Mouse (Mus musculus) layer of hippocampus, adult 8-10 months (tissue): Measurements from ENCODE around the gene Tepsin. TPM values are rescaled to one million over a fixed set of nuclear protein-coding genes. Genes with fewer than 3 reads are reported as not detected.

Source experiments
- DNase-seq, 2 experiments: peaks; one replicate each; pipeline ENCODE4 v3.0.0; 2022; ENCODE audit warnings: low spot score in 2 of 2
- total RNA-seq, 4 experiments: library from RNA; stranded (reverse); gene quantifications; 2 replicates each; pipeline ENCODE4 v1.2.4; 2022

The Tepsin gene
- total RNA-seq, 4 experiments from 2014 or later = 17.7 to 18.2 (median 18.0) TPM

DNA sequence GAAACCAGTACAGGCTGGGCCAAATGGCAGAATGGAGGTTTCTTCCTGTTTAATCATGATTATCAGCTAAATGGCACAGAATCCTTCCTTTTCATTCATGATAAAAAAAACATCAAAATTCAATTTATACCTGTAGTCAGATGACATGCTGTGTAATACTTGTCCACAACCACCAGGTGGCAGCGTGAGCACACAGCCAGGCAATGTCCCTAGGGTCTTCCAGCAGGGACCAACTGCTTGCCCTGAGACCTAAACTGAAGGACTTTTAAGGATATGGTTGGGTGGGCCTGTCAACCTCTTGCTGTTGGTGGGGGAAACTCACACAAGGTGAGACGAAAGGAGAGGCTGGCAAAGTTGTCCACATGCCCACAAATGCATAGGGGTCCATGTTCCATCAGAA, 12.5 kb upstream of the Tepsin start:
- no peak for DNase-seq

DNA sequence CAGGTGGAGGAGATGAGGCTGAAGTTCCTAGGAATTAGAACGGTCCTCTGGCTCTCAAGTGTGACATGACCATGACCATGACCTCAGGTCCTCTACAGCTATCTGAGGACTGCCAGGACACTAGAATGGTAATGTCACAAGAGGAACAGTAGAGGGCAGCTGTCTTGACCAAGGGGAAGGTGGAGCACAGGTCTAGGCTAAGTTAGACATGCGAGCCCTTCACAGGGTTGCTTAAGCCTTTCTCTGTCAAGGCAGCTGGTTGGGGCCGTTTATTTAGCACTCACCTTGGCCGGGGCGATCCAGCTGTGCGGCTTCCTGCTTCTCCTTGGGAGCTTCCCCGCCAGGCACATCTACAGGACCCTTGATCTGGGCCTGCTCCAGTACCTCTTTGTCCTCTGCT, 12.0 kb upstream of the Tepsin start:
- DNase-seq = no peak

DNA sequence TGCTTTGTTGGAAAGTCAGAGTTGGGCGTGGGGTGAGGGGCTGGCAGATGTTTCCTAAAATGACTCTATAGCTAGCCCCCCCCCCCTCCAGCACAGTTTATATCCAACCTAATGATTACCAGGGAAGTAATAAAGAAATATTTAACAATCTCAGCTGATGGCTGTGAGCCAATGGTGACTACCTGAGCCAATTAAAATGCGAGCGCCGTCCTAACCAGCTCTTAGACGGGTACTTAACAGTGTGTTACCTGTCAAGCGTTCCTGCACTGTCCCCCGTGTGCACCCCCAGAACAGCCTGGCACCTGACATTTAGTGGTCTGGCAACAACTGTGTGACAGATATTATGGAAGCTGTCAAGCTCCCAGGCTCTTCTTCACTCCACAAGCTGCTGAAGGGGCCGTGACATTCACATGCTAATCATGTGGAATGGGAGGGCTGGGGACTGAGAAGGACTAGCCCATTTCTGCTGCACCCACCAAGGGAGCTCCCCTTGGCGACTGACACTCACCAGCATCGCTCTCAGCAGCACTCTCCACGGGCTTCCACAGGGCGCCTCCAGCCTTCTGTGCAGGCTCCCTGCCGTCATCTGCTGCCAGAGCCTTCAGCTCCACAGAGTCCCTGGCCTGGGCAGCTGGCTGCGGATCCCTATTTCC, 11.2 kb upstream of the Tepsin start:
- no peak for DNase-seq

DNA sequence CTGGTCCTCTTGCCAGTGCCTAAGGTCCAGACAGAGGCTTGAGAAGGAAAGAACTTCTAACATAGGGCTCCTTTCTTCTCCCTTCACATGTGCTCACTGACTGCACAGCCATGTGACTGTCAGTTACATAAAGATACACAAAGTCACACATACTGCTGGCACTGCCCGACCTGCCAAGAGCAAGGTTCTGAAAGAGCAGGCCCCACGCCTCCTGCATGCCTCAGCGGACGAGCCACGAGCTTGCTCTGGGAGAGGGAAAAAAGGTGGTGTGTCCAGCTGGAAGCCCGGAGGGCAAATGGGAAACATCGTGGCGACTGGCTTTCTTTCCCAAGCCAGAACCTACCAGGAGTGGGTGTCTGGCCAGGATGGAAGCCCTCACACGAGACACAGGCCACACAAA, 9.3 kb upstream of the Tepsin start:
- DNase-seq = no peak

DNA sequence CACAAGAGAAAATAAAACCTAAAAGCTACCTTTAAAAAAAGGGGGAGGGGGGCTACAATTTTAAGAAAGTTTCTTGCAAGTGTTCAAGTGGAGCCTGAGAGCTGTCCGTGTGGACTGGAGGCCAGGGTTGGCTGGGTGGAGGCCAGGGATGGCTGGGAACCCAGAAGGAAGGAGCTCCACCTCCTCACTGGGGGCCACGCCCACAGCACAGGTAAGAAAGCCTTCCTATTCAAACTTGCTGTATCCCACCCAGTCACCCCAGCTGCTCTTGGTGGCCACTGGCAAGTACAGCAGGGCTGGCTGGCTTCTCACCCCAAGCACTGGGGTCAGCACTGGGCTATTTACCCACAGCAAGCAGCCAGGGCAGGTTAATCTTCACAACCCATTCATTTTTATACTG, 8.5 kb upstream of the Tepsin start:
- DNase-seq = no peak

DNA sequence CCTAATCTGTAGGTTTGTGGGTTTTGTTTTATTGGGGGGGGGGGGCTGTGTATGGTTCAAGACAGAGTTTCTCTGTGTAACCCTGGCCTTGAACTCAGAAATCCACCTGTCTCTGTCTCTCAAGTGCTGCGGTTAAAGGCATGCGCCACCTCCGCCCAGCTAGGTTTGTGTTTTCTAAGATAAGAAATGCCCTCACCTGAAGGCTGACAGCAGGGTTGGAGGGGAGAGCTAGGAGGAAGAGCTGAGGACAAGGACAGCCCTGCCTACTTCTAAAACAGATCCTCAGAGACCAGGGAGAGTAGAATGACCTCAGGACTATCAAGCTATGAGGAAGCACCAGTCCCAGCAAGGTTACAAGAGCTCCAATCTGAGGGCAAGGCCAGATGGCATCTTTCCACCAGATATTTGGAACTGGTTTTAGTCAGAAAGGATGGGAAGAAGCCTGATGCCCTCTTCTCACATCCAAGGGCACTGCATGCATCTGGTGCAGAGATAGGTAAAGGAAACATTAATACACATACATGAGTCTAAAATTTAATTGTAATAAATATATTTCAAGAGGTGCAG, 5.0 kb upstream of the Tepsin start:
- DNase-seq = no peak

DNA sequence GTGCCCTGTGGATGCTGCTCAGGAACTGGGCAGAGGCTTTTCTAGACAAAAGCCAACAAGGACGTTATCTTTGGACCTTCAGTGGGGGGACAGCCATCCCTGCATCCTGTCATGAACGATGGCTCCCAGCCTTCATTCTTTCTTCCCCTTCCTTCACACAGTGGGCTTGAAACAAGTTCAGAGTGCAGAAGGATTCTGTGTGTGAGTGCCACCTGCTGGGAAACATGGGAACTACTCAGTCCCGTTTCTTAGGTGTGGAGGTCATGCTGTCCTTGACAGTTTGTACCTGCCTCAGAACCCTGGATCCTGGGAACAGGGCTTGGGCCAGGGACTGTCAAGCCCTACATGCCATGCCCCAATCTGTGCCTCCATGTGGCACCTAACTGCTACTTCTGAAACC, 2.5 kb upstream of the Tepsin start:
- peak in 1 of 2 experiments; percentile 78 for DNase-seq

DNA sequence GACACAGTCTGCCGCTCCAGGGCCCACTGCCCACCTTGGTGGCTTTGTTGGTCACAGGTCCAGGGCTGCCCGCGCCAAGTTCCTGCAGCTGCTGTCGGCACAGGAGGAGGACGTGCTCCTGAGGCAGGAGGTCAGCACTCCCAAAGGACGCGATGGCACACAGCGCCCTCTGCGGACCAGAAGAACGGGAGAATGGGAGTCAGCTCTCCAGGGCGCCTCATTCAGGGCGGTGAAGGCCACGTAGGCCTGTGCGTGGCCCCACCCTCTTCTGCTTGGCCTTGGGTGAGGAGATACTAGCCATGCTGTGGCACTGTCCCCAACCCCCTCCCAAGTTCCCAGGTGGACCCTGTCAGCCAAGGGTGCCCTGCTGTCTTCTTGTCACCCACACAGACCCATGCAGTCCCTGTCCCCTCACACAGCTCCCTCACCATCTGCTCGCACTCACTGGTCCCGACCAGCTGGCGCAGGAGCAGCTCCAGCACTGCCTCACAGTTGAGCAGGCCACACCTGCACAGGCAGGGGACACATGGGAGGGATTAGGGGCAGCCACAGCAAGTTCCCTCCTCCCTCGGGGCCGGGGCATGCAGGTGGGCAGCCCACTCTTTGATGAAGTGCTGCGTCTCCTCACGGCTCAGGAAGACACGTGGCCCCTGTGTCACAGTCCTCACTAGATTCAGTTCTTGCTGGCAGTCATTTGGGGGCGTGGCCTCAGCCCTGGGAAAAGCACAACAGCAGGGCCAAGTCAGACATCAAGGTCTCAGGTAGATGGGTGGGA, 5.5 kb downstream of the Tepsin start:
- no peak for DNase-seq

DNA sequence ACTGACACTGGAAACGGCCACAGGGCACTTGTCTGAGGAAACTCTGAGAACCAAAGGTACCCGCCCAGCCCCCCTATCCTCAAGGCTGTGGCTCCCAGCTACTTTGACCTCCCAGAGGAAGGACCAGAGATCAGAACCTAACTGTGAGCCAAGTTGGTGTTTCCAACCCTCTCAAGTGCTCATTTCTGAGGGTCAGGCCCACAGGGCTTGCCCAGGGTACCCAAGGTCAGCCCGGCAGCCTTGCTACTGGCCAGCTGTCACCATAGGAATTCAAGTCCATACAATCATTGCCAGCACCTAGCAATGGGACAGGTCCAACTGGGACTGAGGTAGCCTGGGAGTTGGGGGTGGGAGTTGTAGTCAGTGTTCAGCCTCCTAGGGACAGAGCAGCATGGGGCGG, 7.9 kb downstream of the Tepsin start:
- no peak for DNase-seq

DNA sequence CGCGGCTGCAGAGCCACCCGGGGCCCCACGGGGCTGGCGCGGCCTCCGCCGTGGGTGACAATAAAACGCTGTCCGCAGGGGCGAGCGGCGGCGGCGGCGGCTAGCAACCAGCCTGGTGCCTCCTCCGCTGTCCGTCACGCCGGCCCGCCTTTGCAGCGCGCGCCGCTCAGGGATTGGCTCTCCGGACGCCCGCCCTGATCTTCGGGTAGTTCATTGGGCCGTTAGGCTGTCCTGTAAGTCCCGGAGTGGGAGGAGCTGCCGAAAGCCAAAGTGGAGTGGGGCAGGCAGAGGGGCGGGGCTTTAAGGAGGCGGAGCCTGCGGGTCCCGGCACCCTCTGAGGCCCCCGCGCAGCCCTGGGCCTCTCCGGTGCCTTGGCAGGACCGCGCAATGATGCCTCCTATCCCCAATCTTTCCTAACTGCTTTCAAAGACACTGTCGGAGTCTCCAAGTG, 11.8 kb downstream of the Tepsin start, which contains the start of gene Cep131:
Cep131 (minus strand) TSS at position 126 of the 451 bp plus-strand sequence.
- peak; percentile 97 for DNase-seq

DNA sequence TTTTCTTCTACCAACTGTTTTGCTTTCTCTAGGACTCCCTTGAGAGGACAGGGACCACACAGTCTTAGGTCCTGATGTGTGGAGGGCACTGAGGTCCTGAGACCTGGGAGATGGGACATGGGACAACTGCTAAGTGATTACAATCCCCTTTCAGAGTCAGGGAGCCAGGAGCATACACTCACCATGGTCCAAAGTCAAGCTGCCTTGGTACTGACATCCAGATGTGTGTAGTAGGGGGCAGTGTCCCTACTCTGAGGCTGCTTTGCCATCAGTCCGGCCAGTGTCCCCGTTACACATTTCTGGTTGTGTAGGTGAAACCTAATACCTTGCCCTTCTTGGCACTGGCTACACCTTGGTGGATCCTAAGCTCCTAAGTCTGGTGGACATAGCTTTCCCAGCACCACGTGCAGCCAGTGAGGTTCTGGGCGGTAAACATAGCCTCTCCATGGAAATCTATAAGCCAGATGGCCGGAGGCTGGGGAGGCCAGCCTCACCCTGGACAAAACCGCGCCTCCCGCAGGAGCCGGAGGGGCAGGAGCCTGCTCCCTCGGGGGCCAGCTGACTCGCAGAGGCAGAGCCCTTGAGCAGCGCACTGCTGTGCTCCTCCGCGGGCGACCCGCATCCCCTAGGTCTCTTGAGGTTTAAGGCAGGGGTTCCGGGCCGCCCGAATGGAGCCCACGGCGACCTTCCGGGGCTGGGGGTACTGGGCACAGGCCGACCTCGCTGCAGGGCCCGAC, 12.5 kb downstream of the Tepsin start:
- DNase-seq = no peak

DNA sequence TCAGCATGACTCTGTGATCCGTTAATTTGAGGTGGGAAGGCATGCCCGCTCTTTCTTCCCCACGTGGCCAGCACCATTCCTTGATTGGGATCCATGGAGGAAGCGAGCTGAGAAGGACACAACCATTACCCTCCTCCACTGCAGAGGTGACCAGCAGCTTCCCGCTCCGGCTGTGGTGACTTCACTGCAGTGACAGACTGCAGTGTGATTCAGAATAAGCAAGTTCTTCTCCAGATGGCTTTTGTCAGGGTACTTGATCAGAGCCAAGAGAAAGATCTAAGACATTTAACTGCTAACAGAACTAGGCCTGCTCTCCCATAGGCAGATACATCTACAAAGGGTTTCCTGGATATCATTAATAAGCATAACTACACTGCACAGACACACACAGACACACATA, 18.2 kb downstream of the Tepsin start:
- no peak for DNase-seq

DNA sequence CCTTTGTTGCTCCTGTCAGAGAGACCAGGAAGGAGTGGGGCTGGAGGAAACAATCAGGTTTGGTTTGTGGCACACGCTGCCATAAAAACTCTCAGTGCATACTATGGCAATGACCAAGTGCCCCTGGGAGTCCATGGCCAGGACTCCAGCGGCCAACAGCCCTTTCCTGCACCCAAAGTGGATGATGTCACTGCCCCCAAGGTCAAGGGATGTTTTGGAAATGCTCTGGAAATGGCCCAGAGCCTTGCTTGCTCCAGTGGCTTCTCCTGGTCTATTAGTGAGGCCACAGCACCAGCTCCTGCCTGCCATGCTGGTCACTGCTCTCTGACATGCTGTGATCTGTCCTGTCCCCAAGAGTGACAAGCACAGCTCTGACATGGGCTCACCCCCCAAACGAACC, 22.3 kb downstream of the Tepsin start:
- DNase-seq = no peak

DNA sequence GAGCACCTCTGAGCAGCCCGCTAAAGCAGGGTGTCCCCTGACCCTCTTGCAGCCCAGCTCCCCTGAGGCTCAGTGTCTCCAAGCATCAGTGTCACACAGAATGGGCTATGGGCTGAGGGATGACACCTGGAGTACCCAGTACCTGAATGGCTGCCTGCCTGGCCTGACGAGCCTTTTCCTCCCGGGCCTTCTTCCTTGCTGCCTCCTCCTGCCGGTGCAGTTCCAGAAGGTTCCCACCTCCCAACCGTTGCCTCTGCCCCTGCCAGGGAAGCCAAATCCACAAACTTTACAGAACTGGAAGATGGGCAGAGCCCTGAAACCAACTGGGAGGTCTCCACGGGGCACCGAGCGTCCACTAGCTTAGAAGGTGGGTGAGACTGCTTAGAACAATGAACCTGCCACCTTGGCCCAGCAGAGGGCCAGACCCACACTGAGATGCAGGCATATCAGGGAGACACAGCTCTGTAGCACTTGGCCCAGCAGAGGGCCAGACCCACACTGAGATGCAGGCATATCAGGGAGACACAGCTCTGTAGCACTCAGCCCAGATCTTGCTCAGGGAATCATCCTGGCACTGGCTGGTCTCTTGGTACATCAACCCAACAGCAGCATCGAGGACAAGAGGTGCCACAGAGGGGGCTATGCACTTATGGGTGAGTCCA, 25.4 kb downstream of the Tepsin start:
- DNase-seq = no peak

DNA sequence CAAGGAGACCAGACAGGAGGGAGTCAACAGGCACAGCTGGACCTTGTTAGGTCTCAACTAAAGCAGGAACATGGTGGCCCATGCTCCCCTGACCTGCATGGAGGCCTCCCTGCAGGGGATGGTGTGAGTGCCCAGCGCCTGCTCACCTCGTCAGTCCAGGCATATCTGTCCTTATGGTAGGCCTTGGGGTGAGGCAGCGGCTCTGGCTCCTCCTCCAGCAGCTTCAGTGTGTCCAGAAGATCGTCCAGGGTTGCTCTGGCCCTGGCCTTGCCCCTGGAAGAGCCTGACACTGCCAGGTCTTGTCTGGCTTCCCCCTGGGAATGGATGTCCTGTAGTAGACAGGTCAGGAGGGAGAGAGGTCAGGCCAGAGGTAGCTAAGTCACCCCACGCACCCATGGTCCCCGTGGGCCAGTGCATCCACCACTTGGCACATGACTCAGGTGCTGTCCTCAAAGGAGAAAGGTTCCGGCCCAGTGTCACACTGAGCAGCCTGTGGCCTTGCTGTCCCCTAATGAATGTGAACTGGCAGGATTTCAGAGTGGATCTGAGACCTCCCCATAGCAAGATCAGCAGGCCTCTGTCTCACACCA, 26.7 kb downstream of the Tepsin start:
- no peak for DNase-seq

DNA sequence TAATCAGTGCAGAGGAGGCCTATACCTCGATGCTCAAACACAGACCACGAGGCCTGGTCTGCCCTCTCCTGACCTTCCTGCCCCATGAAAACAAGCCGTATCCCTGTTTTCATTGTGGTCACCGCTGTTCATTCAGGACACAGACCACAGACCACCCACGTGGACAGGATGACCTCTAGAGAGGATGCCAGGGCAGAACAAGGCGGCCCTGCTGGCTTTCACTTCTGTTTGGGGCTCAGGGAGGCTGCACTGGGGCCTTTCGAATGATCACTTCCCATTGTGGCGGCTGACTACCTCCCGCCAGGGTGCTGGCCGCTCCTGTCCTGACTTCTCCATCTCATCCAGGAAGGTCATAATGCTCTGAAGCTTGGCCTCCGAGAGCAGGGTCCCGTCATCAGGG, 27.5 kb downstream of the Tepsin start:
- no peak for DNase-seq

DNA sequence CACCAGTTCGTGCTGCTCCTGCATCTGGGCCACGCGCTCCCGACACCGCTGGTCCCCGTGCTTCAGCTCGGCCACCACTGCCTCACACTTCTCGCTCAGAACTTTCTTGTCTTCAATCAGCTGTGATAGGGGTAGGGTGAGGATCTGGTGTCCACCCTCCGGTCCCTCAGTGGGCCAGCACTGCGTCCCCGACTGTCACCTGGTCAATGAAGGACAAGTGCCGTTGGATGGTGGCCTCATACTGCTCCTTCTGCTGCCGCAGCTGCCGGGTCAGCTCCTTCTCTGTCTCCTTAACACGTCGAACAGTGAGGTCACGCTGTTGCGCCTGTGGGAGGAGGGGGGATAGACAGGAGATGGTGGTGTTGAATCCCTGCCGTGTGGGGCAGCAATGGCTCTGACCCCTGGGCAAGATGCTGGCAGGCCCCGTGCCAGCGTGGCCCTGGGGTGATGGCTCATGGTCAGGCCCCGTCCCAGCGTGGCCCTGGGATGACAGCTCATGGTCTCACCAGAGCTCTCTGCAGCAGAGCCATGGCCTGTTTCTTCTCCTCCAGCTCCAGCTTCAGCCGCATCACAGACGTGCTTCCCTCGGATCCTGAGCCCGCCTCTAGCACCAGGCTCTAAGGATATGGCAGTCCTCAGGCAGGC, 28.1 kb downstream of the Tepsin start:
- no peak for DNase-seq

DNA sequence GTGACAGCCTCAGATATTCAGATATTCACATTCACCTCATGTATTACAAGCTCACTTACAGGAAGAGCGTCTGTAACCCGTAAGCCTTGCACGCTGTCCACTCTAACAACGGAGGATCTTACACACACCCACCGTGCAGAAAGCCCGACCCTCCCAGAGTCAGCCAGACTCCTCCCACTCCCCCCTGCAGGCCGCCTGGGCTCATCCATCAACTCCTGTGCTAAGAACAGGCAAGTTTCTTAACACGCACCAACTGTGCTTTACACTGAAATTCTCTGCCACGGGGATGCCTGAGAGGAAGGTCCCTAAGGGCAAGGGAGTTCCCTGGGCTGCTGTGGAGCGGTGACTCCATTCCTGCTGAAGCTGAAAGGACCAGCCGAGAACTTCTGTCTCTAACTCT, 29.3 kb downstream of the Tepsin start:
- DNase-seq = no peak

DNA sequence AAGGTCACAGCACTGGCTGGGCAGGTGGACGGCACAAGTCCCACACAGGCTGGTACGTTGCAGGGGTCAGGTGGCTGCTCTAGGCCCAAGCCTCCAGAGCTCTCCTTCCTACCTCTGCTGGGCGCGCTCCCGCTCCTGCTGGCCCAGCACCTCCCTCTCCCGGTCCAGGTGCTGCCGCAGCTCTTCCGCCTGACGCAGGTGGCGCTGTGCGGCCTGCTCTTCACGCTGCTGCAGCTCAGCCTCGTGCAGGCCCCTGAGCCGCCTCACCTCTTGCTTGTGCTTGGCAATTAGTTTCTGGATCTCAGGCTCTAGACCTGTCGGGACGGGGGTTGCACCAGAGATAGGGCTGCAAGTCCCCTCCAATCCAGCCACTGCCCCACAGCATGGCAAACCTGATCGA, 30.7 kb downstream of the Tepsin start:
- no peak for DNase-seq

DNA sequence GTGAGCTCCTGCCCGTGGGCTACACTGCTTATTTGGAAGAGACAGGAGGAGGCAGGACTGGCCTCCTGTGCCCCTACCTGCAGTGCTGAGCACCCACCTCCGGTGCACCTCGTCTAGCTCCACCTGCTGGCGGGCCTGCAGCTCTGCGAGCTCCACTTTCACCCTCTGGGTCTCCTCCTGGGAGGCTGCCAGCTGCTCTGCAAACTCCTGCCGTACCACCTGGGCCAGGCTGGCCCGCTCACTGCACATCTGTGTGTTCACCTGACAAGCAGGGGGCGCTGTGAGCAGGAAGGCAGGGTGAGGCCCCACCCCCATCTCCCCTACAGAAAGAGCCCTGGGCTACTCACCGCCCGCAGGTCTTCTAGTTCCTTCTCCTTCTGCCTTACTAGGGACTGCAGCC, 33.2 kb downstream of the Tepsin start:
- no peak for DNase-seq

DNA sequence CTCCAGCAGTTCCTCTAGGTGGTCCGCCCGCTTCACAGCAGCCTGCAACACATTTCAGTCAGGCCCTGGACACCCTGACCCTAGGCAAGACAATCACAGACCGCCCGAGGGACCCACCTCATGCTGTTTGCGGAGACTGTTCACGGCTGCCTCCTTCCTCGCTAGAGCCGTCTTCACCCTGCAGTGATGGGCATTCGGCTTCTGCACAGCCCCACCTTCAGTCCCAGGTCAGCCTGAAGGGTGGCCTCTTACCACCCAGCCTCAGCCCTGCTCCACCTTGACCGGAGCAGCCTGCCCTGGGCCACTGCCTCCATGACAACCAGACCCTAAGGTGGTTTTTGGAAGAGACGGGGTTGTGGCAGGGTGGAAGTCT, 33.9 kb downstream of the Tepsin start:
- DNase-seq = no peak
